Mouse (Mus musculus): ENCODE data around the gene Pdzd4. TPM values are rescaled to one million over a fixed set of nuclear protein-coding genes. Genes with fewer than 3 reads are reported as not detected.

The Pdzd4 gene
- total RNA-seq (2021) = 1 to 10 TPM; 1.1 to 1.4 TPM
- long read RNA-seq, experiment 1 = 0 reads
- long read RNA-seq, experiment 2 = 0 reads

DNA sequence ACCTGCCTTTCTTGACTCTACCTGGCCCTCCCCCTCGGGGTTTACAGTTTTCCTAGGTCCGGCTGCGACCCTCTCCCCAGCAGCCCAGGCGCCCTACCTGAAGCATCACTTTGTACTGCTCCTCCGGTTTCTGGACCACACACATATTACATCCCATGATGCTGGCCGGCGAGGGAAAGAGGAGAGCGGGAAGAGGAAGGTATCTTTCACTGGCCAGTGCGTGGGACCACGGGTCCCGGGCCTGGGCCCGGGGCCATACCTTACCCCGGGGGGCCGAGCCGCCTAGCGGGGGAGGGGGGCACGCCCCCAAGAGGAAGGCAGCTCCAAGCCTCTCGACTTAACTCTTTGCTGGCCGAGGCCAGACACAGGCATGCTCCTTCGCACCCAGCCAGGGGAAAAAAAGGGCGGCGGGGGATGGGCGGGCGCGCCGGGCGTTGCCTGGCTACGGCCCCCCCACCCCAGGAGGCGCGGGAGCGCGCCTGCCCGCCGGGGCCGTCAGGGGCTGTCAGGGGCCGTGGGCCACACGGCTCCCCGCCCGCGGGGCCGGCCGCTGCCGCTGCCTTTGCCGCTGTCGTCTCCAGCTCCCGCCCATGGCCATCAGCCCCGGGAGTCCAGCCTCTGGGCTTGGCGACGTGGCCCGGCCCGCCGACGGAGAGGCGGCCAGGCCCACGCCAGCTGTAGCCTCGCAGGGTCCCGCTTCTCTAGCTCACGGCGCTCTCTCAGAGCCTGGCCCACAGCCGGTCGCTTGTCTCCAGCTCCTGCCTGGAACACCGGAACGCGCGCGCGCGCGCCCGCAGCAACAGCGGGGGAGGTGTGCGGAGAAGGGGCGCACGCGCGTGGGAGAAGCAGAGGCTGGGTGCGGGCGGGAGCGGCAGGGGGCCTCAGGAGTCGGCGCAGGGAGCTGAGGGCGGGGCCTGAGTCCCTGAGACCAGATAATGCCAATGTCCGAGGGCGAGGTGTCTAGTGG, at the start of gene Pdzd4:
Pdzd4 (minus strand) TSS at position 785 of the 967 bp plus-strand sequence.
- peak; percentile 26 for DNase-seq

GRCm38 (mm10) chrX:73871956-73872355, 47.2 kb upstream of the Pdzd4 start:
- DNase-seq = no peak

DNA sequence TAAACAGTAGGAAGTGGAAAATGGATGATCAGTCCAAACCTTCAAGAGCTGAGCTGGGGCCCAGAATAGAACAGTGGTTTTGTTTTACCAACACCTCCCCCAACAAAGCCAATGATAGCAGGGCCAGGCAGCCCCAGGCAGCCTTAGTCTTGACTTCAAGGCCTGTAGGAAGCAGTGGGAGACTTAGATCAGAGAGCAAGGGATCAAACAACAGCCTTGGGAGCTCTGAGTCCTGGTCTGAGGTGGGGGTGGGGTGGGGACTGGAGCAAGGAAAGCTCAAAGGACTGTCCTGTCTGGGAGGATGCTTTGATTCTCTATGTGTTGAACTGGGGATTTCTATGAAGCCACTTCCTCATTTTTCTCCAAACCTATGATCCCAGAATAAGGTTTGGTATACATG, 46.7 kb upstream of the Pdzd4 start:
- no peak for DNase-seq

- DNase-seq = no peak
Measured at GRCm38 (mm10) chrX:73869334-73869733, 44.6 kb upstream of the Pdzd4 start.

DNA sequence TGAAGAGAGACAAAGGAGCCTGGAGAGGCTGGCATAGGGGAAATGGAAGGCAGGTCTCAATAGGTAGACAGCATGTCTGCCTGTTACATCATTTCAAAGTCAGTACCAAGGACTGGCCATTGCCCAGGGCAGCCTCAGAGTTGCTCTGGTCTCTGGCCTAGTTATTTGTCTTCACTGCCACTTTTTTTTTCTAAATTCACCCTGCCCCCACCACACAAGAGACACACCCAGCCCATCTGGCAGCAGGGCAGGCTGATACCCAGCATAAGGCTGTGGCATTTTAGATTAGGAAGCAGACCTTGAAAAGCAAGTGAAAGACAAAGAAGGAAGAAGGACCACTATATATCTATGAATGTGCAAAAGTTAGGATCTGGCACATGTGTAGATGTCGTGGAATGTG, 43.1 kb upstream of the Pdzd4 start:
- no peak for DNase-seq

DNA sequence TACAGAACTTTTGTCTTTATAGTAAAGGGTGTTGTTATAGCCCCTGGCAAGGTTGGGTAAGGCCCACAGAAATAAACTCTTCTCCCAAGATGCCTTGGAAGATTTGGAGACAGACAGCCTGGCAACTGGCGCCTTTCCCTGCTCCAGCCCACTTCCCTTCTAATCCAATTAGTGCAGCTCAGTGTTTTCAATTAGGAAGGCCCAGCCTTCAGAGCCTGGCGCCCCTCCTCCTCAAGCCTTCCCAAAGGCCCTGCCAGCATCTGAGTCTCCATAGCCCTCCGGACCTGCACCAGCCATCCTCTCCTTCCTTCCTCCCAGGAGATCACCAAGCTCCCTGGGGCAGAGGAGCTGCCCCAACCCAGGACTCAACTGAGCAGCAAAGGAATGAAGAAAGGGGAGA, 42.5 kb upstream of the Pdzd4 start:
- DNase-seq = no peak

DNA sequence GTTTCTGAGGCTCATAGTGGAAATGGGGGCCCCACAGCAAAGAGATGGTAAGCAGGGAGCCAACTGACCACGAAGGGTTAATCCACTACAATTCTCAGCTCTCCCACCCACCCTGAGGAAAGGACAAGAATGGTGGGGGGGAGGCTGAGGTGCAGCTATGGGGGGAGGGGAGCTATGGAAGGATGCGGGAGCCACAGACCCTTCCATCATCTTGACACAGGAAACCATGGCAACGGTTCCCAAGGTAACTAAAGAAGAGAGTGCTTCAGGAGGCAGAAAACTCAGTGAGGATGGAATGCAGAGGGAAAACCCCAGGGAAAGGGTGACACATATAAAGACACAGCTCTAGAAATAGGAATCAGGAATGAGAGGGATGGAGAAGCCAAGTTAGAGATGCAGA, 39.9 kb upstream of the Pdzd4 start:
- no peak for DNase-seq

DNA sequence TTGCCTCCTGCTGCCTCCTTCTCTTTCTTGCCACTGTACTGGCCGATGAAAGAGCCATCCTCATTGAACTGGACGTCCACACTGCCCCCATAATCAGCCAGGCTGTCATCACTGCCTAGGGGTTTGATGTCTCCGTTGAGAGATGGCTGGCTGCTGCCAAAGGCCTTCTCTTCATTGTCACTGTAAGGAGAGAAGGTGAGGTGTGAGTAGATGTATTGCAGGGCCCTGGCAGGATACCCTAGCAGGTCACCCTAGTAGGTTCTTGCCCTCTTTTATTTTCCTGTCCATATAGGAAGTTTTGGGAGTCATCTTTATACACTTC, 30.3 kb upstream of the Pdzd4 start:
- DNase-seq = no peak

DNA sequence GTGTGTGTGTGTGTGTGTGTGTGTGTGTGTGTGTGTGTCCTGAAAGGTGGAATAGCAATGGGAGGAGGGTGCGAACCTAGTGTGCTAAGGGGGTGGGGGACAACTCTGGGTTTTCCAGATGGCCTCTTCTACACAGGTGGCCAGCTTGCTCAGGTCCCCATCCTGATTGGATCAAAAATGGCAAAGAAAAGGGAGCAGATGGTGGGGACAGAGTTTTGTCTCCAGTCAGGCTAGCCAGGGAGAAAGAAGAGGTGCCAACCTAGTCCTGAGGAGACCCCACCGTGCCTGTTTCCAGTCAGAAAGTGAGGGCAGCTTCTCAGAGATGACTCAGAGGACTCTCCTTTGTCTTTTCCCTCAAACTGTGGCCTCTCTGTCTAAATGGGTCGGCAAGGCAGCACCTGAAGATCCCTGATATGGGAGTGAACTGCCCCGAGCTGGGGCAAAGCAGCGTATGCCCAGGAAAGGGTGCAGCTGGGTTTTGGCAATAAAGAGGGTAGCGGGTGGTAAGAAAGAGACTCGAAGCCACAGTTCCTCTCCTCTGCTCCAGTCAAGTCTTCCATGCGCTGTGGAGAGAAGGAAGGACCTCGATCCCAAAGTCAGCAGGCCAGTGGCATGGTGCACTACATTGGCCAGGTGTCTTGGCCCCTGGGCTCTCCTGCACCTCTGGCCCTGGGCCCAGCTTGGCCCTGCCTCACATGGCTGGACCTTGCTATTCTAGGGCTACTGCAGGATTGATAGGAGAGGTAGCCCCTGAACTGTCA, 29.7 kb upstream of the Pdzd4 start:
- DNase-seq = no peak

- DNase-seq = no peak
Measured at GRCm38 (mm10) chrX:73836691-73837090, 11.9 kb upstream of the Pdzd4 start.

- DNase-seq = no peak
Measured at GRCm38 (mm10) chrX:73835731-73836130, 11.0 kb upstream of the Pdzd4 start.

DNA sequence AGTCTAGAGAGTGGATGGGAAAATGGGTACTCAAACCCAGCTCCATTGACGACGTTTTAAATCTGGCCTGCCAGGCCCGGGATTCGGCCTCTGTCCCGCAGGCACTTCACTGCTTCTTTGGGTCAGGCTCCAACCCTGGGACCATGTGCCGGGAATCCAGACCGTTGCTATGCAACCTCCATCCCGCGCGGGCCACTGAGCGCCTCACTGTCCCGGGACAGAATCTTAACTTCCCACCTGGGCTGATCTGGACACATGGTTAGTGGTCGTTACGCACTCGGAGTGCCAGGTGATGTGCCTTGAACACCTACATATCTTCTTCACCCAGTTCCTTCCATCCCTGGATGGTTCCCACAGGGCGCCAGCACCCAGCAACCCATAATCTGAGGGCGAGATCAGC, 1.0 kb downstream of the Pdzd4 start:
- DNase-seq = no peak

DNA sequence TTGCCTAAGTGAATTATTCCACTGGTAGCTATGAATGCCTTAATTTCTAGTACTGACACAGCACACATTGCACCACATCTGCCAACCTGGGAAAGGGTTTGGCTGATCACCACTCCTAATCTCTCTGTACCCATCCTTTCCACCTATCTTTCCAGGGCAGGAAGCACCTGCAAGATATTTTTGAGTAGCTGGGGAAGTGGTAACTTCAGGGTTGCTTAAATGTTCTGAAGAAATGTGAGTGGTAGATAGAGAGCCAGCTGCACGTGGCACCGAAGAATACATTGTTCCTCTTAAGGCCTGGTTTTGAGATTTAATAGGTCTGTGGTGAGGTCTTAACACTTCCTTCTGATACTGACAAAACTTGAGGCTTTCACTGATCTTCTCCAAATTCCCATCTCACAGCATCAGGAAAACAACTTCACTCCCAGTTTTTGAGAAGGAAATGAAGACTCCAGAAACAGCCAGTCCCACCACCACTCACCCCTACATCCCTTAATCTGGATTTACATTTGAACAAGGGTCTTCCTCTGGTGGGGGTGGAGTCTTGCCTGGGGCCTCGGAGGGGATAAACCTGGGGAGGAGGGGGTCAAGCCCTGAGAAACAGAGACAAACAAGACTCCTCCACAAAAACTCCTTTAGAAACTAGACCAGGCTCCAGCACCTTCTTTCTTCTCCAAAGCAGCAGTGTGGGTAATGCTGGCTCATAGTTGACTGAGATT, 8.0 kb downstream of the Pdzd4 start:
- DNase-seq = no peak

GRCm38 (mm10) chrX:73815072-73815471, 9.7 kb downstream of the Pdzd4 start:
- no peak for DNase-seq

- DNase-seq = no peak
Measured at GRCm38 (mm10) chrX:73805814-73806213, 19.0 kb downstream of the Pdzd4 start.

DNA sequence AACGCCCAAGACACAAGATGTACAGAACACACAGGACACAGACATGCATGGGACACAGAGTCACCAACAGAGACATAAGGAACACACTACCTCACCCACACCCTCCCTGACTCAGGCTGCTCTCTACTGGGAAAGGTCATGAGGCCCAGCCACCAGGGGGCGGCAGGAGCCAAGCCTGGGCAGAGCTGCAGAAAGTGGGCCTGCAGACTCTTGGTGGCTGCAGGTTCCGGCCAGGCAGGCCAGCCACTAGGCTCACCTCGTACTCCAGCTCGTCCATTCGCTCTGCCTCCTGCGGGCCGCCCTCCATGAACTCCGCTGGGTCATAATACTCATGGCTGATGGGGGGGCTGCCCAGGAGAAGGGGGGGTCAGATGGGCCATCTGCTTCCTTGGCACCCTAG, 26.3 kb downstream of the Pdzd4 start:
- peak; percentile 61 for DNase-seq

DNA sequence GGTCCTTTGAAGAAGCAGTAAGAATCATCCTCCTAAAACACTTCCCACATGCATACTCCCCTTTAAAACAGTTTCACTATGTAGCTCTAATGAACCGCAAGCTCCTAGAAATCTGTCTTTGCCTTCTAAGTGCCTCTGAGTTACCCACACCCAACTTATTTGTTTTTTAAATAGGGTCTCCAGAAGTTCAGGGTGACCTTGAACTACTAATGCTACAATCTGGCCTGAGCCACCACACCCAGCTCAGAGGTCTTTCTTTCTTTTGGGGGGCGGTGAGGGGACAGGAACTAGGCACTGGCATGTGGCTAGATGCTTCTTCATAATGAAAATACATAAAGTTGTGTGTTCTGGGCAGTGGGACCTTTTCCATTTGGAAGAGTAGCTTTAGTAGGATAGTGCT, 27.3 kb downstream of the Pdzd4 start:
- no peak for DNase-seq

DNA sequence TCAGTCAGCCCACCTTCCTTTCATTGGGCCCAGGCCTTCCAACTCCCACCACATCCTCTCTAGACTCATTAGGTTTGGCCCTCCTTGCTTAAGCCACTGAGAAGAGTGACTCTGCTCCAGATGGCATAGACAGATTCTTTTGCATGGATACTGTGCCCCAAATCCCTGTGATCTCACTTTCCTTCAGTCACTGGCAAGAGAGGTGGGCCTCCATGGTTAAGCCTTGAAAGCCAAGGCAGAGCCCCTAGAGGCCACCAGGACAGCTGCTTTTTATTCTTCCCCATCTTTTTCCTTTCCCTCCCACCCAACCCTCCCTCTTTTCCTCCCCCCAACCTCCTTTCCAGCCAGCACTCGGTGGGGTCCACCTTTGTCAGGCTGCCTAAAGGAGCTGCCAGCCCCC, 31.3 kb downstream of the Pdzd4 start:
- no peak for DNase-seq

DNA sequence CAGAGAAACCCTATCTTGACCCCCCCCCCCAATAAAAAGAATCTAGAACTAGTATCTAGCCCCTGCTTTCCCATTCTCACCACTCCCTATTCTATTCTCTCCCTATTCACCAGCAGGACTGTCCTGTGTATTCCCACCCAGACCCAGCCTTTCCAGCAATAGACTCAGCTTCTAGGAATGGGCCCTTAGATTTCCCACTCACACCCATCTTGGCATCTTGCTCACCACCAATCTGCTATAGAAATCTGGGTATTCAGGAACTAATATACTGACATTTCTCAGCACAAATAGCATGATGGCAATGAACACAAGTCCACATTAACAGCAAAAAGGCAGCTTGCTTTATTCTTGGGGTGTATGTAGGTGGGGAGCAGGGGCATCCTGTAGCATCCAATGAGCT, 31.7 kb downstream of the Pdzd4 start:
- no peak for DNase-seq

- no peak for DNase-seq
Measured at GRCm38 (mm10) chrX:73788501-73788900, 36.3 kb downstream of the Pdzd4 start.

- DNase-seq = no peak
Measured at GRCm38 (mm10) chrX:73787225-73787558, 37.6 kb downstream of the Pdzd4 start.

GRCm38 (mm10) chrX:73786364-73787224, 38.2 kb downstream of the Pdzd4 start, which contains the start of the genes Idh3g and Ssr4:
Idh3g (minus strand) TSS chrX:73786897.
Ssr4 (plus strand) TSS chrX:73787028.
- DNase-seq = peak; percentile 92

Measured in gastrocnemius, postnatal 25 days (tissue).